Mouse (Mus musculus) sigmoid colon, adult 10 weeks (tissue): Measurements from ENCODE around the gene Aldh18a1. TPM values are rescaled to one million over a fixed set of nuclear protein-coding genes. Genes with fewer than 3 reads are reported as not detected.

Source experiments
- polyA plus RNA-seq: library from polyadenylated mRNA; stranded (reverse); fragments of 350-450 nt; fragmentation: Illumina TruSeq; extraction: RNeasy Lipid Tissue Mini Kit (QIAGEN cat#74804); gene quantifications from one replicate; pipeline ENCODE4 v1.2.3, GENCODE M21; 2014; ENCODE audit warnings: low read depth, low replicate concordance

Gene Aldh18a1
- polyA plus RNA-seq: 5.1 TPM

DNA sequence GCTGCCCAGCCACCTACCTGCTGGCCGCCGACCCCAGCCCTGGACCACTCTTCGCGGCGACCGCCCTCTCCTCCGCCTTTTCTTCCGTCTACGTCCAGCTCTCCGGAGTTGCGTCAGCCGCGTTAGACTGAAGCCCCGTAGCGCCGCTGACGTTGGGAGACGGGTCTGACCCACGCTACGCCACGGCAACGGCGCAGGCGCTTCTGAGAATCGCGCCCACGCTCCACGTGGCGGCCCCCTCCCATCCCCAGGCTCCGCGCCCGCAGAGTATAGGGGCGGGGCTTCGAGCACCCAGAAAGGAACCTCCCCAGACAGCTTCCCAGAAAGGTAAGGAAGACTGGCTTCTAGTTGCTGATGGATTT, at the start of gene Aldh18a1:
TSS of gene Aldh18a1 (minus strand) at position 171 of the 362 bp plus-strand sequence.

GRCm38 (mm10) chr19:40611830-40612506, 23.7 kb upstream of the Aldh18a1 start, which contains the start of the genes Tctn3 and Entpd1:
TSS of gene Tctn3 (minus strand) at chr19:40612233.
TSS of gene Entpd1 (plus strand) at chr19:40612366.

GRCm38 (mm10) chr19:40513632-40514078, 74.6 kb downstream of the Aldh18a1 start, which contains the start of gene Sorbs1:
TSS of gene Sorbs1 (minus strand) at chr19:40513779.

Other genes starting within 250 kb of the Aldh18a1 start
- gene Sorbs1, start 74.7 kb downstream of the Aldh18a1 start, polyA plus RNA-seq: 169 TPM
- gene Tctn3, start 23.8 kb upstream of the Aldh18a1 start, polyA plus RNA-seq: 3.7 TPM
- gene Entpd1, start 23.9 kb upstream of the Aldh18a1 start, polyA plus RNA-seq: 29.5 TPM
- gene Cc2d2b, start 160.3 kb upstream of the Aldh18a1 start, polyA plus RNA-seq: not detected
- gene Ccnj, start 242.8 kb upstream of the Aldh18a1 start, polyA plus RNA-seq: 6.9 TPM